Mouse (Mus musculus) ES-E14 (cell line): ENCODE data around the gene Mybpc3. TPM values are rescaled to one million over a fixed set of nuclear protein-coding genes. Genes with fewer than 3 reads are reported as not detected.

Source experiments
- DNase-seq: peaks from one replicate; pipeline ENCODE4 v3.0.0-alpha.2; 2013; ENCODE audit warnings: low read depth, low spot score
- H3K27ac ChIP-seq: 2 replicates; pipeline ENCODE4 v1.5.1; 2012; ENCODE audit warnings: low read depth, mild to moderate bottlenecking, low read length, moderate library complexity, mixed read lengths; ENCODE audit not compliant: poor library complexity, insufficient read depth, severe bottlenecking
- H3K36me3 ChIP-seq: 2 replicates; pipeline ENCODE4 v1.6.1; 2012; ENCODE audit warnings: mild to moderate bottlenecking, low read length, moderate library complexity, mixed read lengths; ENCODE audit not compliant: control insufficient read depth, poor library complexity, insufficient read depth, severe bottlenecking
- H3K4me1 ChIP-seq, 2 experiments: fragments of 150-350 bp in 1 of 2; sonication (generic) in 1 of 2; 2 replicates each; pipeline ENCODE4 v1.6.1; 2012; ENCODE audit warnings: low read length in 2 of 2, mild to moderate bottlenecking in 1 of 2, mixed read lengths in 1 of 2; ENCODE audit not compliant: control insufficient read depth in 2 of 2, insufficient read depth in 2 of 2, poor library complexity in 1 of 2
- H3K4me3 ChIP-seq, 2 experiments: fragments of 150-350 bp in 1 of 2; sonication (generic) in 1 of 2; 2 replicates each; pipeline ENCODE4 v1.5.1; 2012; ENCODE audit warnings: low read length in 2 of 2, low read depth in 1 of 2, mild to moderate bottlenecking in 1 of 2, mixed read lengths in 1 of 2; ENCODE audit not compliant: insufficient read depth in 1 of 2, poor library complexity in 1 of 2, severe bottlenecking in 1 of 2
- H3K9ac ChIP-seq: 2 replicates; pipeline ENCODE4 v1.6.1; 2012; ENCODE audit warnings: low read depth, mild to moderate bottlenecking, low read length, mixed read lengths; ENCODE audit not compliant: poor library complexity, insufficient read depth, severe bottlenecking
- H3K9me3 ChIP-seq: fragments of 150-350 bp; sonication (generic); 2 replicates; pipeline ENCODE4 v1.6.1; 2012; ENCODE audit warnings: low read depth, mild to moderate bottlenecking, low read length; ENCODE audit not compliant: control insufficient read depth, insufficient read depth
- CHD2 ChIP-seq: IDR thresholded peaks from 2 replicates; pipeline ENCODE4 v1.6.1; 2014; ENCODE audit warnings: mild to moderate bottlenecking, low read depth, low read length, inconsistent platforms
- HCFC1 ChIP-seq: IDR thresholded peaks from 2 replicates; pipeline ENCODE4 v1.6.1; 2012; ENCODE audit warnings: low read length, inconsistent platforms, borderline replicate concordance; ENCODE audit not compliant: insufficient read depth
- MAFK ChIP-seq: IDR thresholded peaks from 2 replicates; pipeline ENCODE4 v1.6.1; 2014; ENCODE audit warnings: mild to moderate bottlenecking, low read depth, low read length, inconsistent platforms; ENCODE audit not compliant: insufficient read depth
- ZC3H11A ChIP-seq: IDR thresholded peaks from 2 replicates; pipeline ENCODE4 v1.6.1; 2012; ENCODE audit warnings: low read depth, mild to moderate bottlenecking, inconsistent platforms, low read length, borderline replicate concordance
- ZNF384 ChIP-seq: IDR thresholded peaks from 2 replicates; pipeline ENCODE4 v1.6.1; 2012; ENCODE audit warnings: low read depth, low read length, inconsistent platforms
- in situ Hi-C, 2 experiments: fragments of 600-800 bp; cut with MboI; formaldehyde crosslinking; loops; one replicate each; pipeline ENCODE4 v1.15.1; 2025; ENCODE audit warnings: low sequenced_read_pairs in 2 of 2, inconsistent platforms in 1 of 2; ENCODE audit not compliant: unreplicated experiment in 2 of 2
- total RNA-seq: library from RNA; depleted of rRNA; stranded (reverse); fragments of 300-350 nt; gene quantifications from 2 replicates; pipeline ENCODE4 v1.2.3, GENCODE M21; 2012; rRNA removed

Gene Mybpc3
- 0.62 and 0.90 TPM in 2 replicates for total RNA-seq

DNA sequence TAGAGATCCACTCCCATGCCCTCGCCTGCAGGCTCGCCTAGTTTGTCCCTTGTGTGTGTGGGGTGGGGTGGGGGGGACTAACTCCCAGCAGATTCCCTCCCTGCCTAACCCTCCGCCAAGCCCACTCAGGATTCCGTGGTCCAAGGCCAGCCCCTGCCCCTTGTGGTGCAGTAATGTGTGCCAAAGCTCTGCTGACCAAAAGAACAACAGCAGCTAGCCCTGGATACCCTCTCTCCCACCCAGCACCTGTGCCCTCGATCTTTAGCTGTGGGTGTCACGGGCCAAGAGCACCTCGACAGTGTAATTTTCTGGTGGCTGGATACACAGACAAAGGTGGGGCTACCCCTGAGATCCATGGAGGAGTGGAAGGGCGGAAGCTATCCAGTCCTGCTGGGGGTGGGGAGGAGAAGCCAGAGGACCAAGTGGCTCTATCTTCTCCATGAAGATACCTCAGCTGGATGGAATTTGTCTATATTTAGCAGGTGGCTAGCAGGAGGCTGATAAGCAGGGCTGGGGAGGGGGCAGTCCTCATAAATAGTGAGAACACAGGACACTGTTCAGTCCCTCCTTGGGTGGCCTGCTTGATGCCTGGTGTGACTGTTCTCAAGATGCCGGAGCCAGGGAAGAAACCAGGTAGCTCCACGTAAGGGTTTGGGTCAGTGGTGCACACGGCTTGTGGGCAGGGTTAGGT lies at the start of gene Mybpc3:
Gene Mybpc3 (plus strand): TSS at position 560 of the 691 bp plus-strand sequence.
- Histone ChIP-seq H3K27ac (no peak within 1 kb of the TSS), H3K4me1 (peaks cover 0 to 8% of the 10 kb centered on the region in 2 experiments; a peak in 2 of 4 replicates), H3K9me3 (no peaks in the 10 kb centered on the region), H3K9ac (no peak within 1 kb of the TSS), H3K36me3 (no peaks in the 10 kb centered on the region), H3K4me3 (no peak within 1 kb of the TSS)
- TF ChIP-seq ZNF384 (no peak), HCFC1 (no peak), CHD2 (no peak), ZC3H11A (no peak), MAFK (no peak)
- in situ Hi-C loops, result loop anchor here in 1 of 2 experiments (10.0 to 25.0 kb wide), 2 partner anchors 117 to 370 kb away; partner anchors contain the start of gene Ddb2
- DNase-seq, result no peak

DNA sequence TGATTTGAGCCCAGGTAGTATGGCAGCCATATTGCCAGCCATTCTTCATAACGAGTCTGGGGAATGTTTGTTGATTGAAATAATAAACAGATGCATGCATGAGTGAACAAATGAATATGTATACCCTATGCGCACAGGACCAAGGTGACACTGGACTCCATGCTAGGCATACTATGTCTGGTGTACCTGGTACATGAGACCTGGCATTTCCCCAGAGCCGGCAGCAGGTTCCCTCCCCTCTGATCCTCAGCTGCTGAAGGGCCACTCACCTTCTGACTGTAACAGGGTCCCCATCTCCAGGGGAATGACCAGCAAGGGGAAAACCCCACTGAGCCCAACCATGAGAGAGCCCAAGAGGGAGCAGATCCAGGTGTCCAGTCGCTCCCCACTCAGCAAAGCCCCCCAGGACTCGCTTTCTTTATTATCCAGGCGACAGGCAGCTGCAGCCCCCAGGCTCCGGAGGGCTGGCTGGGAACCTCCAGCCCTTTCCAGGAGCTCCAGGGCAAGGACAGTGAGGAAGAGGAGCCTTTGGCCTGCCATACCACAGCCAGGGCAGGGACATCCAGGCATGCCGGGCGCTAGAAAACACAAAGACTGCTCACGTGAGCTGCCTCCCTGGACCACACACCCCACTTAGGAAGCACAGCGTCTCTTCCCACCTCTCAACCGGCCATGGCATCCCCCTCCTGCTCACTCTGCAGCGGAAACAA lies 49.6 kb upstream of the Mybpc3 start:
- Histone ChIP-seq H3K9ac (no peak overlapping the region), H3K4me3 (no peak overlapping the region)
- TF ChIP-seq HCFC1 (no peak), MAFK (no peak), CHD2 (no peak)

DNA sequence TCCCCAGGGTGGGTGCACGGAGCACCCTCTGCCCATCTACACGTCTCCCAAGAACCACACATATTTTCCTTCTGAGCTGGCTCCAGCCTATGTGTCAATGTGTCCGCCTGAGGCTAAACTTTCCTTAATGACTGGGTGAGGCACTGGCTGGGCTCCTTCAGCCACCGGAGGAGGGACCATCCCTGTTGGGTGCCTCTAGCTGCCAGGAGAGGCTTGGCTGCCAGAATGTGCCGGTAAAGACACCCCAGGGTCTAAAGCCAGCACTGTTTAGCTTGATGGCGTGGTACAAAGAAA lies 49.1 kb upstream of the Mybpc3 start:
- Histone ChIP-seq H3K27ac (no peak overlapping the region), H3K4me3 (no peak overlapping the region), H3K4me1 (peaks cover 0 to 9% of the 10 kb centered on the region in 2 experiments; a peak in 2 of 4 replicates), H3K9ac (no peak overlapping the region), H3K36me3 (no peaks in the 10 kb centered on the region; the same call in 1 of the 2 replicates), H3K9me3 (no peaks in the 10 kb centered on the region)
- TF ChIP-seq CHD2 (no peak), HCFC1 (no peak), ZC3H11A (no peak), MAFK (no peak), ZNF384 (no peak)
- in situ Hi-C loops, result no loop called here
- DNase-seq, result no peak

More for the DNA sequence above, 49.6 kb upstream of the Mybpc3 start:
- DNase-seq, result no peak
- no peaks in the 10 kb centered on the region for H3K9me3 ChIP-seq
- in situ Hi-C loops, result no loop called here
- H3K27ac ChIP-seq, result no peak overlapping the region
- peaks cover 0 to 9% of the 10 kb centered on the region in 2 experiments; a peak in 2 of 4 replicates for H3K4me1 ChIP-seq
- H3K36me3 ChIP-seq, result peaks cover 2% of the 10 kb centered on the region

DNA sequence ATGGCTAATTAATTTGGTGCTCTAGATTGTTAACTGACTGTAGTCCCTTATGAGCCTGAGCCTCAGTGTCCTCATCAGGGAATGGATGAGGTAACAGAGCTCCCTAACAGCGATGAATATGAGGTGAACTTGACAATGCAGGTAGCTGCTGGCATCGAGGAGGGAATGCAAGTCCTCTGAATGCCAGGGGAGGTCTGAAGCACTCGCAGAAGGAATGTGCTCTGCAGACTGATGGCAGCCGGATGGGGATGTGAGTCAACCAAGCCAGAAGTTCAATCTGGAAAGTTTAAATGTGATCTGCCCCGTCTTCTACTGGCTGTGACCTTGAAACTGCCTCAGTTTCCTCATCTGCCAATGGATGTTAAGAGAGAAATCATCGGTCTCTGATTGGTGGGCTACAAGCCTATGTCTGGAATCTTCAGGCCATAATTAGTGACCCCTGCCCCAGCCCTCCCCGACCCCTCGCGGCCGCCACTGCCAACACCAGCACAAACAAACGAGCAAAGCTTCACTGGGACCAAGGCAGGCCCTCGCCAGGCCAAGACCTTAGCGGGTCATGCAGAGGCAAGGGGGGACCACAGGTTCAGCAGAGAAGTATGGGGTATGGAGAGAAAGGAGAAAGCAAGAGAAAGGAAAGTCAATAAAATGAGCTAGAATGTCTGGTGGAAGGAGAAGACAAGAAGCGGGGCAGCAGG lies 48.5 kb upstream of the Mybpc3 start:
- Histone ChIP-seq H3K9me3 (no peaks in the 10 kb centered on the region), H3K4me1 (peaks cover 0 to 9% of the 10 kb centered on the region in 2 experiments; a peak in 2 of 4 replicates), H3K27ac (no peak overlapping the region), H3K36me3 (no peaks in the 10 kb centered on the region; the same call in 1 of the 2 replicates), H3K4me3 (peak overlapping the region; percentile 73 to 84), H3K9ac (peak overlapping the region; percentile 79)
- in situ Hi-C loops, result no loop called here
- DNase-seq, result no peak
- no peak for TF ChIP-seq MAFK
- no peak for TF ChIP-seq ZC3H11A
